Mouse (Mus musculus) midbrain, embryonic 14.5 days (tissue): ENCODE data around the gene Adk. TPM values are rescaled to one million over a fixed set of nuclear protein-coding genes. Genes with fewer than 3 reads are reported as not detected.

Experiments
- ATAC-seq: fragments of 200-750 bp; cut with Nextera tagmentation; 2 replicates; pipeline ENCODE4 v1.8.0; 2017; ENCODE audit warnings: moderate number of reproducible peaks, moderate library complexity; ENCODE audit not compliant: low FRiP score, low TSS enrichment
- DNase-seq: peaks from one replicate; pipeline ENCODE4 v3.0.0-alpha.2; 2015
- H3K27ac ChIP-seq: fragments of 300-500 bp; sonication (generic); replicated peaks from 2 replicates; pipeline ENCODE4 v1.5.1; 2014; ENCODE audit warnings: mild to moderate bottlenecking, low read depth, low read length, moderate library complexity
- H3K27me3 ChIP-seq: fragments of 300-500 bp; sonication (generic); 2 replicates; pipeline ENCODE4 v1.6.1; 2014; ENCODE audit warnings: low read length, control low read depth, mixed read lengths; ENCODE audit not compliant: control insufficient read depth, insufficient read depth
- H3K36me3 ChIP-seq: fragments of 300-500 bp; sonication (generic); 2 replicates; pipeline ENCODE4 v1.6.1; 2014; ENCODE audit warnings: low read length, control low read depth; ENCODE audit not compliant: control insufficient read depth, insufficient read depth
- H3K4me1 ChIP-seq: fragments of 300-500 bp; sonication (generic); 2 replicates; pipeline ENCODE4 v1.6.1; 2014; ENCODE audit warnings: mild to moderate bottlenecking, antibody characterized with exemption, low read length, control low read depth; ENCODE audit not compliant: control insufficient read depth, insufficient read depth
- H3K4me2 ChIP-seq: fragments of 300-500 bp; sonication (generic); 2 replicates; pipeline ENCODE4 v1.6.1; 2014; ENCODE audit warnings: mild to moderate bottlenecking, low read length, moderate library complexity
- H3K4me3 ChIP-seq: fragments of 300-500 bp; sonication (generic); replicated peaks from 2 replicates; pipeline ENCODE4 v1.5.1; 2014; ENCODE audit warnings: low read depth, low read length
- H3K9ac ChIP-seq: fragments of 300-500 bp; sonication (generic); replicated peaks from 2 replicates; pipeline ENCODE4 v1.6.1; 2014; ENCODE audit warnings: mild to moderate bottlenecking, low read length, moderate library complexity
- H3K9me3 ChIP-seq: fragments of 300-500 bp; sonication (generic); 2 replicates; pipeline ENCODE4 v1.6.1; 2016; ENCODE audit warnings: low read length, control low read depth, mixed read lengths; ENCODE audit not compliant: control insufficient read depth
- WGBS: fragments of 180-500 bp; shearing (Covaris S2); extraction: QIAGEN DNeasy Blood & Tissue Kit; methylation state at CpG from one replicate; pipeline ENCODE4 v1.1.7; 2014; 5-methylcytosine and 5-hydroxymethylcytosine counted together
- polyA plus RNA-seq: library from polyadenylated mRNA; unstranded; fragments of >200 nt; fragmentation: Nextera tagmentation; extraction: Ambion mirVana; gene quantifications from 2 replicates; pipeline ENCODE4 v1.2.1, GENCODE M21; 2014

The Adk gene
- polyA plus RNA-seq, 1 experiment from 2014 or later = 37.9 TPM

DNA sequence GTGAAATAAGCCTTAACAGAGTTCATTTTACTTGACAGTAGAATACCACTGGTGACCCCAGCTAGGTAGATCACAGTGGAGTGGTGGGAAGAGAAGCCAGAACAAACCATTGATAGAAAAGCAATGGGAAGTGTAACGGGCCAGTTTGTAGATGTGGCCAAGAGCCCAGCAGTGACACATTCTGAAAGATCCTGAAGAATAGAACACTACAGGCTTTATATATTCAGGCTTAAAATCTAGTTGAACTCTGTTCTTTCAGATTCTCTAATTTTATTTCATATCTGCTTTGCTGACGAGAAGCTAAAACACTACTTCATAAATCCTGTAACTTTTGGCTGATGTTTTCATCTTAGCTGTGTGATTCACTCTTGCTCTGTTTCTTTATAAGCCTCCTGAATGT lies 48.5 kb downstream of the Adk start:
- Histone ChIP-seq H3K9ac (no peak overlapping the region), H3K4me3 (no peak overlapping the region), H3K4me2 (no peak overlapping the region), H3K27me3 (no peaks in the 10 kb centered on the region), H3K36me3 (no peaks in the 10 kb centered on the region), H3K4me1 (no peaks in the 10 kb centered on the region), H3K27ac (no peak overlapping the region), H3K9me3 (no peaks in the 10 kb centered on the region)
- no peak for DNase-seq
- no peak for ATAC-seq
- 89% methylated on average over 2 of the region's 2 CpGs for WGBS

DNA sequence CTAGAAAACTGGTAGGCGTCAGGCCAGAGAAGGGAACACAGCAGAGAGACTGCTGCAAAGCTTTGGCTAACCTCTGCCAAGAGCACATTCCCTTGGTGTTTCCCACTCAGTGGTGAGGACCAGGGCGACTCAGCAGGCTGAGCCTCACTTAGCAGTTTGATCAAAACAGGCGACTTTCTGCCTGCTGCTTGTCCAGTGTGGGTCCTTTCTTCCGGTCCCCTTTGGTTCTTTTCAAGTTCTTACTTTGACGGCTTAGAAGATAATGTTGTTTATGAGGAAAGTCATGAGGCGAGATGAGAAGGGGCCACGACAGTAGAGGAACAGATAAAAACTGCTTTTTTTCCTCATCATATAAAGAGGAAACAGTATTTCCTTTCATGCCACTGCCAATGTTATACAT lies 49.2 kb downstream of the Adk start:
- no peak for DNase-seq
- 61% methylated on average over 7 of the region's 7 CpGs for WGBS

DNA sequence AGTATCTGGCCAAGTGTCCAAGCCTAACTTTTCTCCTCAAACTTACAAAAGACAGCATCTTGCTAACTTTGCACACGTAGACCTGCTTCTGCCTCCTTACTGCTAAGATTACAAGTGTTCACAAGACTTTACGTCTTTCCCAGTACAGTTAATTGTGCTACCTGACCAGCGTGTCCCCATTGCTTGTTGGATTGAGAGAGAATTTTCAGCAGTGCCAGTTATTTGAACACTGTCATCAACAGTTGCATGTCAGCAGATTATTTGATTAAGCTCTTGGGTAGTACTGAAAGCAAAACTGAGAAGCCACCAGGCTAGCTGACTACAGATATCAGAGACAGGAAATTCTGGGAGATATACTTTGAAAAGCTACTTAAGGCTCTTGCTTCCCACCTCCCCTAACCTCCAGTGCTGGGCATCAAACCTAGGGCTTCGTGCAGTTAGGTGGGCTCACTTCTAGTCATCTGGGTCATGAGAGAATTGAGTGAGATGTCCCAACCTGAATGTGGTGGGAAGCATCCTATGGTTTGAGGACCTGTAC lies 50.4 kb downstream of the Adk start:
- no peaks in the 10 kb centered on the region for H3K9me3 ChIP-seq
- H3K36me3 ChIP-seq = no peaks in the 10 kb centered on the region
- H3K4me1 ChIP-seq = no peaks in the 10 kb centered on the region
- no peaks in the 10 kb centered on the region for H3K27me3 ChIP-seq
- no peak overlapping the region for H3K27ac ChIP-seq
- DNase-seq = no peak
- 92% methylated on average over 4 of the region's 4 CpGs for WGBS
- no peak for ATAC-seq
- no peak overlapping the region for H3K4me2 ChIP-seq
- no peak overlapping the region for H3K4me3 ChIP-seq
- H3K9ac ChIP-seq = no peak overlapping the region

More for the DNA sequence above, 49.2 kb downstream of the Adk start:
- no peak overlapping the region for H3K9ac ChIP-seq
- H3K27ac ChIP-seq = no peak overlapping the region
- H3K36me3 ChIP-seq = no peaks in the 10 kb centered on the region
- ATAC-seq = no peak
- no peaks in the 10 kb centered on the region for H3K9me3 ChIP-seq
- H3K4me2 ChIP-seq = no peak overlapping the region
- H3K4me3 ChIP-seq = no peak overlapping the region
- H3K27me3 ChIP-seq = no peaks in the 10 kb centered on the region
- no peaks in the 10 kb centered on the region for H3K4me1 ChIP-seq

DNA sequence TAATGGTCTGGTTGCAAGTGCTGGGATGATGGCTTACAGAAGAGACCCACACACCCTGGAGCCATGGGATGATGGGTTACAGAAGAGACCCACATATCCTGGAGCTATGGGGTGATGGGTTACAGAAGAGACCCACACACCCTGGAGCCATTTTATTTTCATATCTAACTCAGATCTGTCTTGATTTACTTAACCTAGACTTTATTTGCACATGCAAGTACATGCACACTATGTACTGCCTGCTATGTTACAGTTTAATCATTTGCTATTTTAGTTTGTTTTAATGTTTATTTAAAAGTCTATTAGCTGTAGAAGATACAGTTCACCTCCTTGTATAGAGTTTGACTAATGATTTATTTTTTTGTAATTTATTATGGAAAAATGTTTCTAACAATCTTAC lies 52.7 kb downstream of the Adk start:
- Histone ChIP-seq H3K36me3 (no peaks in the 10 kb centered on the region), H3K4me2 (no peak overlapping the region), H3K27me3 (no peaks in the 10 kb centered on the region), H3K27ac (no peak overlapping the region), H3K4me3 (no peak overlapping the region), H3K9me3 (no peaks in the 10 kb centered on the region), H3K9ac (no peak overlapping the region), H3K4me1 (no peaks in the 10 kb centered on the region)
- DNase-seq (no peak), ATAC-seq (no peak)

DNA sequence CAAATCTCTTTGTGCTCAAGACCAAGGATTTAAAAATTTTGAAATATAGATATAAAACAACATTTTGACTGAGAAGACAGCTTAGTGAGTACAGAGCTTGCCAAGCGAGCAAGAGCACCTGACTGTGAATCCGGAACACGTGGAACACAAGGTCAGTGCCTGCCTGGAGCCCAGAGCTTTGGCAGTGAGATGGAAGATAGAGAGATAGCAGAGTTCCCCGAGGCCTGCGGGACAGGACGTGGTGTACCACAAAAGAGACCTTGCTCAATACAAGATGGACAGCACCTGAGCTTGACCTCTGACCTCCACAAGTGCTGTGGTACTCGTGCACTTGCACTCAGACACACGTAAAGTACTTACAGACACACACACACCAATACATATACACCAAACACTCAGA lies 54.2 kb downstream of the Adk start:
- DNase-seq (no peak), ATAC-seq (no peak)
- Histone ChIP-seq H3K9me3 (no peaks in the 10 kb centered on the region), H3K4me3 (no peak overlapping the region), H3K4me2 (no peak overlapping the region), H3K4me1 (no peaks in the 10 kb centered on the region), H3K9ac (no peak overlapping the region), H3K27ac (no peak overlapping the region), H3K36me3 (no peaks in the 10 kb centered on the region), H3K27me3 (no peaks in the 10 kb centered on the region)
- WGBS = 92% methylated on average over 8 of the region's 8 CpGs

DNA sequence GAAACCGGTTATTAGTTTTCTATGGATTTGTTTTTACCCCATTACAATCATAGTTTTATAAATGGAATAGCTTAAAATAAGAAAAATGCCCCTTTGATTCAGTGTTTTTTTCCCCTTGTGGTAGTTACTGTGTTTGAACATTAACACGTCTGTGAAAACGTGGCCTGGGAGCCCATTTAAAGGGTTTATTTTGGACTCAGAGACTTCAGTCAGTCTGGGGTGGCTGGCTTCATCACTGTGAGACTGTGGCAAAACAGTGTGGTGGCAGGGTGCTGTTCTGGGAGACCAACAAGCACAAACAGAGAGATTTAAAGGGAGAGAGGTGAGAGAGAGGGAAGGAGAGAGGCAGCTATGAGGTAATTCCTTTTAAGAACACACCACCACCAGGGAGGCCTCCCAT lies 55.2 kb downstream of the Adk start:
- Histone ChIP-seq H3K4me2 (no peak overlapping the region), H3K9ac (no peak overlapping the region), H3K36me3 (no peaks in the 10 kb centered on the region), H3K9me3 (no peaks in the 10 kb centered on the region), H3K27me3 (no peaks in the 10 kb centered on the region), H3K27ac (no peak overlapping the region), H3K4me3 (no peak overlapping the region), H3K4me1 (no peaks in the 10 kb centered on the region)
- DNase-seq (no peak), ATAC-seq (no peak)
- WGBS = 83% methylated on average over 3 of the region's 3 CpGs

DNA sequence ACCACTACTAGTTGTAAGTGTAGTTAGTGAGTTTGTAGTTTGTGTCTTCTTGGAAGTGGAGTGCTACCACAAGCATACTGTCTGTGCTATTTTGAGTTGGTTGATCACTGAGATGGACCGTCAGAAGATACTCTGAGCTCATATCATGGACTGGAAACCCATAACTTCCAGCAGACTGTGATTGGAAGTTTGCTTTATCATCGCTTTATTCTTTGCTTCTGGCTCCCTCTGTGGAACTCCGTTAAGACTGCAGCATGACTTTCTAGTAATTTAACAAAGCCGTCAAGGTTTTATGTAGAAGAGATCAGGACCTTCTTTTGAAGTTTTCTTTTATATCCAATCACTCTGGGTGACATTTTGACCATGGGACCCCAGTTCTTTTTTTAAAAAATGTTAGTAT lies 58.1 kb downstream of the Adk start:
- no peak for DNase-seq
- no peak overlapping the region for H3K4me3 ChIP-seq
- H3K4me1 ChIP-seq = no peaks in the 10 kb centered on the region
- no peaks in the 10 kb centered on the region for H3K27me3 ChIP-seq
- H3K27ac ChIP-seq = no peak overlapping the region
- H3K36me3 ChIP-seq = no peaks in the 10 kb centered on the region
- WGBS = 92% methylated on average over 4 of the region's 4 CpGs
- ATAC-seq = no peak
- no peak overlapping the region for H3K4me2 ChIP-seq
- no peak overlapping the region for H3K9ac ChIP-seq
- H3K9me3 ChIP-seq = no peaks in the 10 kb centered on the region

DNA sequence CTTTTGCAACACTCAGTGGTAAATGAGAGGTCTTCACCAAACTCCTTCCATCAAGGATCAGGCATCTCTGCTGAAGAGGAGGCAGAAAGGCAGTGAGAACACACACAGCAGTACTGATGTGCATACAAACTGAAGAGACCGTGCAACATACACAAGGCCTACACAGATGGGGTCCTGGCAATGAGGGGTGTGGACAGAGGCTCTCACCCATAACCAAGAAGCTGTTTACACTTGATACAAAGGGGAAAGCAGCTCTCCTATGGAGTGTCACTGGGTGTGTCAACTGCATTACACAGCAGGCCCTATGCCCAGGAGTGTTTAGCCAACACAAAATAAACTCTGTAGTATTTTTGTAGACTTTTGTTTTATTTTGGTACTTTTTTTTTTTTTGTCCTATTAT lies 59.1 kb downstream of the Adk start:
- no peak for ATAC-seq
- WGBS = 90% methylated on average over 1 of the region's 1 CpGs
- Histone ChIP-seq H3K4me2 (no peak overlapping the region), H3K27me3 (no peaks in the 10 kb centered on the region), H3K9me3 (no peaks in the 10 kb centered on the region), H3K36me3 (no peaks in the 10 kb centered on the region), H3K4me1 (no peaks in the 10 kb centered on the region), H3K27ac (no peak overlapping the region), H3K9ac (no peak overlapping the region), H3K4me3 (no peak overlapping the region)
- DNase-seq = no peak

DNA sequence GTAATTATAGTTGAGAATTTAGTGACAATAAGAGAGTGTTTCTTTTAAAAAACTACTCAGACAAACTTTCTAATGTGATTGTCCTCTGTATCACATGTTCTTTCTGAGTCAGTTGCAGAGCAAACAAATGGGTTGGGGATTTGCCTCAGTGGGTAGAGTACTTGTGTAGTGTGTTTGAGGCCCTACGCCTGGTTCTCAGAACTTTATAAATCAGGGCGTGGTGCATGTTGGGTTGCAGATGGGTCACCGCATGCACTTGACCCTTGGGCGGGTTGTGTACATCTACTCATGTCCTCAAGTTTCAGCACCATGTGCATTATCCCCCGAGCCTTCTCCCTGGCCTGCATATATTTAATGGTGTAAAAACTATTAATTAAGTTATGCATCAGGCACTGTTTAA lies 59.8 kb downstream of the Adk start:
- no peak overlapping the region for H3K9ac ChIP-seq
- H3K27me3 ChIP-seq = no peaks in the 10 kb centered on the region
- no peaks in the 10 kb centered on the region for H3K36me3 ChIP-seq
- no peaks in the 10 kb centered on the region for H3K9me3 ChIP-seq
- no peak for DNase-seq
- ATAC-seq = no peak
- H3K27ac ChIP-seq = no peak overlapping the region
- WGBS = 94% methylated on average over 5 of the region's 5 CpGs
- H3K4me1 ChIP-seq = no peaks in the 10 kb centered on the region
- no peak overlapping the region for H3K4me2 ChIP-seq
- no peak overlapping the region for H3K4me3 ChIP-seq
